Mouse (Mus musculus) kidney, adult 8-10 months (tissue): ENCODE data around the gene Aacs.

Experiments used
- DNase-seq, 2 experiments: peaks; one replicate each; pipeline ENCODE4 v3.0.0; 2022

Aacs gene

GRCm38 (mm10) chr5:125497821-125498600, 22.4 kb downstream of the Aacs start:
- peak in 1 of 2 experiments; percentile 69 for DNase-seq

DNA sequence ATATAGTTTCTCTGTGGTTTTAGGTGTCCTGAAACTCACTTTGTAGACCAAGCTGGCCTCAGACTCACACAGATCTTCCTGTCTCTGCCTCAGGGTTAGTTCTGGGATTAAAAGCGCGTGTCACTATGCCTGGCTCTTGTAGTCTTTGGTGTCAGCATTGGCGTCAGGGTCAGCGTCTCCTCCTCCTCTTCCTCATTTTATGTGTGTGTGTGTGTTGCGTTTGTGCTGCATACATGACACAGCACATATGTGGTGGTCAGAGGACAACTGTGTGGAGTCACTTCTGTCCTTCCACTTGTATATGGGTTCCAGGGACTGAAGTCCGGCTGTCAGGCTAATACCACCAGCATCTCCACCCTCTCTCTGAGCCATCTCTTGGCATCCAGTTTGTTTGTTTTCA, 25.9 kb downstream of the Aacs start:
- DNase-seq, result no peak

- no peak for DNase-seq
Observed at GRCm38 (mm10) chr5:125502186-125502585, 26.6 kb downstream of the Aacs start.

GRCm38 (mm10) chr5:125503628-125504027, 28.0 kb downstream of the Aacs start:
- no peak for DNase-seq

GRCm38 (mm10) chr5:125504692-125505091, 29.1 kb downstream of the Aacs start:
- DNase-seq, result no peak

DNA sequence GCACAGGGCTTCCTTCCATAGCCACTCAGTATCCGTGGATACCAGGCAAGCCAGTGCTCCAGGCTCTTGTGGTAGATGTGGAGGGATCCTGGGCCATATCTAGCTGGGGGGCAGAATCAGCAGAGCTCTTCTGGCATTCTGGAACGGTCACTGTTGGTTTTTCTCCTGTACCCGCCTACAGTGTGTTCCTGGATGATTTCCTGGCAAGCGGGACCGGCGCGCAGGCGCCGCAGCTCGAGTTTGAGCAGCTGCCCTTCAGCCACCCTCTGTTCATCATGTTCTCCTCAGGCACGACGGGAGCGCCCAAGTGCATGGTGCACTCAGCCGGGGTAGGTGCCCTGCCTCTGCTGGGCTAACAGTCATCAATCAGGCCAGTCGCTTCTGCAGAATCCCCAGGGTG, 30.4 kb downstream of the Aacs start:
- DNase-seq, result no peak

- DNase-seq, result no peak
Observed at GRCm38 (mm10) chr5:125507582-125507981, 32.0 kb downstream of the Aacs start.

DNA sequence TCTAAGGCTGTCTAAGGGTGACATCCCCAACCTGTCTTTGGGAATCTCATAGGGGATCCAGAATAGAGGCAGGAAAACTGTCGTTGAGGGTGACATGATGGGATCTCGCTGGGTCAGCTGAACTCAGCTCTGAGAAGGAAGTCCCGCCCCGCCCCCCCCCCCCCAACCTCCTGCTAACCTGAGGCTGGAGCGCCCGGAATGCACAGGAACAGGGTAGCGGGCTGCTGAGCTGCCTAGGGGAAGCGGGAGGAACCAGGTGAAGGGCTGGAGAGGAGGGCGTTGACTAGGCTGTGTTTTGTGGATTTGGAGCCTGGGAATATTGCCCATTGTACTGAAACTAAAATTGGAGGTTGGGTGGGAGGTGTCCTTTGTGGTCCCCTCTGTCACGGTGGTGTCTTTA, 32.4 kb downstream of the Aacs start:
- DNase-seq, result no peak

GRCm38 (mm10) chr5:125509541-125509940, 33.9 kb downstream of the Aacs start:
- DNase-seq, result peak; percentile 23 to 45

DNA sequence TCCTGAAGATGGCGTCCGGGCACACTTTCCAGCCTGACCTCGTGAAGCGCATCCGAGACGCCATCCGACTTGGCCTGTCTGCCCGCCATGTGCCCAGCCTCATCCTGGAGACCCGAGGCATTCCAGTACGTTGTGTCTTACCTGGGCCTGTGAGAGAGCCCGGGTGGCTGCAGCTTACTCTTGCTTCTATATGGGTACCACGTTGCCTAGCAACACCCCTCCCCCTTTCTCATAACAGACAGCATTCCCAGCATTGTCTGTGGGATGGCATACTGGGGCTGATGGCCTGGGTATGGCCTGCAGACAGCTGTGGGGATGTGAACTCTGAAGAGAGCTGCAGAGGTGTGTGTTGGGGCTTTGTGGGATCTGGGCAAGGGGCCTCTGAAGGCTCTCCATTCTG, 39.4 kb downstream of the Aacs start:
- no peak for DNase-seq

DNA sequence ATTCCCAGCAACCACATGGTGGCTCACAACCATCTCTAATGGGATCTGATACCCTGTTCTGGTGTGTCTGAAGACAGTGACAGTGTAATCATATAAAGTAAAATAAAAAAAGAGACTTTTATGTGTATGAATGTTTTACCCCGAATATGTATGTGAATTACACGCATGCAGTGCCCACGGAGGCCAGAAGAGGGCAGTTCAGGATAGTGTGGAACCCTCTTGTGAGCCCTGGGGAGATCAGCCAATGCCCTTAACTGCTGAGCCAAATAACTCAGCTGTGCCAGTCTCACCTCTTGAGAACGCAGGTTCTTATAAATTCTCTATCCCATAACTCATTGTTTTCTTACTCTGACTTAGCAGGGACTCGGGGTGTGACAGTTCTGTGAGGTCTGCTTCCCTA, 43.0 kb downstream of the Aacs start:
- DNase-seq, result peak in 1 of 2 experiments; percentile 50

GRCm38 (mm10) chr5:125520930-125521590, 45.4 kb downstream of the Aacs start:
- DNase-seq, result peak; percentile 36 to 54

- DNase-seq, result no peak
Observed at GRCm38 (mm10) chr5:125523361-125523760, 47.7 kb downstream of the Aacs start.

GRCm38 (mm10) chr5:125525516-125525915, 49.9 kb downstream of the Aacs start:
- DNase-seq, result peak in 1 of 2 experiments; percentile 34

DNA sequence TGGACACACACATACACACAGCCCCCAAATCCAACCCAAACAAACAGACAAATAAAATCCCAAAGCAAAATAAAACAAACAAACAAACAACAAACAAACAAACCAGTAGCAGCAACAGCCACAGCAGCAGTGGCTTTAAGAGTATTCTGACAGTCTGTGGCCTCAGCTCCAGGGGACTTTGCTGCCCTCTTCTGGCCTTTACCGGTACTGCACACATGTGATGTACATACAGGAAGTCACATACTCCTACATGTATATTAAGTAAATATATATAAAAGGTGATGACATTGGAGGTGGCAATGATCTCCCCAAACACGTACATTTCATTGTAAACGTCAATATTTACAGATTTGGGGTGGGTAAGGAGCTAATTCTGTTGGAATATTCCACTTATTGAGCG, 50.9 kb downstream of the Aacs start:
- DNase-seq, result peak in 1 of 2 experiments; percentile 56

DNA sequence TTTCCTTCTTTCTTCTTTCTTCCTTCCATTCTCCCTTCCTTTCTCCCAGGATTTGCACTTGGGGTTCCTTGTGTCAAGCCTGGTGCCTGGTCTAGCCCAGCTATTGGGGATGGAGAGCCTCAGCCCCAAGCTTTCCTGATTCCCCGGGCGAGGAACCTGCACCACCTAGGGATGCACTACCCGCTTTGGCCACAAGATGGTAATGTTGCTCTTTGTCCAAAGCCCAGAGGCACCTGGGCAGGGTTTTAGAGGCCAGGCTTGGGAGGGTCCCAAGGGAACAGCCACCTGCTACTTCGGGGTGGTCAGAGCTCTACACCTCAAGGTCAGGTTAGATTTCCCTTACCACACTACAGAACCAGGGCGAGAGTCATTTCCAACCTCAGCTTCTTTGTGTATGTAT, 53.5 kb downstream of the Aacs start:
- peak; percentile 28 to 80 for DNase-seq

DNA sequence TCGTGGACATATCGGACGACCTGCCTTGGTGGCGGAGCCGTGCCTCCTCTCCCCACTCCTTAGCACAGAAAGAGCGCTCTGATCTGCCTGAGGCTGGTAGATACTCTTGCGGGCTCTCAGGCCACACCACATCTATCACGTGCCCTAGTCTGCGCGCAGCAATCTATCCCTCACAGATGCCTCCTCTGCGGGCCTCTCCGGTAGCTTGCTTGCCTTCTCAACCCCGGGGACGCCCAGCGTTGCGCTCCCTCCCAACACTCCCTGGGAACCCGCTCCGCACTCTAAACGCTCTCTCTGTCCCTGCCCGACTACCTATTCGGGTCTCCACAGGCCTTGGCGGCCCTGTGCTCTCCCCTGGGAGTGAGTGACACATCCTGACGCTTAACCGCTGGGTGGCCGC, 56.0 kb downstream of the Aacs start, which contains the start of gene Tmem132b:
Tmem132b (plus strand) TSS at position 141 of the 400 bp plus-strand sequence.
- no peak for DNase-seq

- DNase-seq, result no peak
Observed at GRCm38 (mm10) chr5:125532191-125532544, 56.6 kb downstream of the Aacs start.

GRCm38 (mm10) chr5:125532545-125533224, 57.1 kb downstream of the Aacs start:
- DNase-seq, result no peak

GRCm38 (mm10) chr5:125533225-125533900, 57.7 kb downstream of the Aacs start:
- no peak for DNase-seq

- DNase-seq, result no peak
Observed at GRCm38 (mm10) chr5:125534168-125534610, 58.6 kb downstream of the Aacs start.

DNA sequence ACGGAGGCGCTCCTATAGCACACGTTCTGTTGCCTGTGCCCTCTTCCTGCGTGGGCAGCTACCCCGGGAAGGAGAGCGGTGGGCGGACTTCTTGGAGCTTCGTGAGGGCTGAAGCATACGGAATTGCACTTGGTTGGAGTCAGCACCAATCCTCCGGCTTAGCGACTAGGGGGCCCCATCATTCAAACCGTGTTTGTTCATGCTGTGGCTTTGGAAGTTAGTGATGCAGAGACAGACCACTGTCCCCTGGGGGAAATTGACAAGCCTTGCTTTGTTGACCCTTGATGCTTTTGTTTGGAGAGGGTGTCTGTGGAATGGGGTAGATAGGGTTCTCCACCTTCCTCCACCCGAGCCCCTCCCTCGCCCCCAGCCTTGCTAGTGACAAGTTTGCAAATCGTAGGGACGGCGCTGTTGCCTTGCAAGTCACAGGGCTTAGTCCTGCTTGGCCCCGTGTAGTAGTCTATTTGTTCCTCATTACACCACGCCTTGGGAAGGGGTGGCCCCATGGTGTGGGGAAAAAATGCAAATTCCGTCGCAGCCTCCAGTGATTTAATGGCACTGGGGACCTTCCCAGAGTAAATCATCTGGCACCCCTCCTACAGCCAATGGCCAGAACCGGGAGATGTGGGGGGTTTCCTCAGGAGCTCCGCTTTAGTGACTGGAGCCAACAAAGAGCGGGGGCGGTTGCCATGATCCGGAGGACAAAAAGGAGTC, 59.2 kb downstream of the Aacs start:
- no peak for DNase-seq
